Mouse (Mus musculus) limb, embryonic 14.5 days (tissue): Measurements from ENCODE around the gene Emcn. TPM values are rescaled to one million over a fixed set of nuclear protein-coding genes. Genes with fewer than 3 reads are reported as not detected.

Source experiments
- ATAC-seq: fragments of 200-750 bp; cut with Nextera tagmentation; 2 replicates; pipeline ENCODE4 v1.8.0; 2017; ENCODE audit warnings: low read depth, moderate number of reproducible peaks, moderate TSS enrichment; ENCODE audit not compliant: low FRiP score
- DNase-seq: peaks from one replicate; pipeline ENCODE4 v3.0.0-alpha.2; 2015; ENCODE audit warnings: low spot score
- H3K27ac ChIP-seq: fragments of 300-500 bp; sonication (generic); replicated peaks from 2 replicates; pipeline ENCODE4 v1.5.1; 2014; ENCODE audit warnings: low read depth, mild to moderate bottlenecking, low read length, moderate library complexity, mixed read lengths
- H3K27me3 ChIP-seq: fragments of 300-500 bp; sonication (generic); 2 replicates; pipeline ENCODE4 v1.6.1; 2014; ENCODE audit warnings: low read length, mixed read lengths; ENCODE audit not compliant: control insufficient read depth, insufficient read depth
- H3K36me3 ChIP-seq: fragments of 300-500 bp; sonication (generic); 2 replicates; pipeline ENCODE4 v1.6.1; 2014; ENCODE audit warnings: mild to moderate bottlenecking, low read length, moderate library complexity, mixed read lengths; ENCODE audit not compliant: control insufficient read depth, insufficient read depth
- H3K4me1 ChIP-seq: fragments of 300-500 bp; sonication (generic); 2 replicates; pipeline ENCODE4 v1.6.1; 2014; ENCODE audit warnings: antibody characterized with exemption, low read length, mixed read lengths; ENCODE audit not compliant: control insufficient read depth, insufficient read depth
- H3K4me2 ChIP-seq: fragments of 300-500 bp; sonication (generic); replicated peaks from 2 replicates; pipeline ENCODE4 v1.6.1; 2014; ENCODE audit warnings: low read depth, mild to moderate bottlenecking, low read length, moderate library complexity; ENCODE audit not compliant: severe bottlenecking
- H3K4me3 ChIP-seq: fragments of 300-500 bp; sonication (generic); replicated peaks from 2 replicates; pipeline ENCODE4 v1.5.1; 2014; ENCODE audit warnings: low read length
- H3K9ac ChIP-seq: fragments of 300-500 bp; sonication (generic); 2 replicates; pipeline ENCODE4 v1.6.1; 2014; ENCODE audit warnings: mild to moderate bottlenecking, low read depth, low read length, moderate library complexity; ENCODE audit not compliant: severe bottlenecking
- H3K9me3 ChIP-seq: fragments of 300-500 bp; sonication (generic); 2 replicates; pipeline ENCODE4 v1.6.1; 2016; ENCODE audit warnings: low read length; ENCODE audit not compliant: control insufficient read depth
- POLR2A ChIP-seq: fragments of 200-500 bp; IDR thresholded peaks from 2 replicates; pipeline ENCODE4 v1.8.0; 2012; ENCODE audit warnings: inconsistent platforms, mild to moderate bottlenecking, moderate library complexity, borderline replicate concordance; ENCODE audit not compliant: insufficient read depth, insufficient read length; ENCODE audit errors: extremely low read depth
- WGBS: fragments of 180-500 bp; shearing (Covaris S2); extraction: QIAGEN DNeasy Blood & Tissue Kit; methylation state at CpG from one replicate; pipeline ENCODE4 v1.1.7; 2014; 5-methylcytosine and 5-hydroxymethylcytosine counted together
- polyA plus RNA-seq, 2 experiments: library from polyadenylated mRNA; depleted of rRNA in 1 of 2; stranded (reverse) in 1 of 2; unstranded in 1 of 2; fragments of >200 nt; fragmentation: Nextera tagmentation in 1 of 2; extraction: Ambion mirVana in 1 of 2; gene quantifications; 2 replicates each; pipeline versions ENCODE4 v1.2.1 to v1.2.3; 2012 to 2014

Emcn gene
- polyA plus RNA-seq, 2 experiments: 41.1 to 41.7 TPM

- TF ChIP-seq POLR2A: no peak
- ATAC-seq: no peak
Observed at GRCm38 (mm10) chr3:137356697-137357096, 15.8 kb downstream of the Emcn start.

GRCm38 (mm10) chr3:137367123-137367825 is 26.4 kb downstream of the Emcn start:
- Histone ChIP-seq H3K9me3 (no peaks in the 10 kb centered on the region), H3K27ac (no peak overlapping the region), H3K9ac (no peak overlapping the region), H3K4me3 (no peak overlapping the region), H3K4me2 (no peak overlapping the region), H3K27me3 (no peaks in the 10 kb centered on the region), H3K36me3 (no peaks in the 10 kb centered on the region), H3K4me1 (no peaks in the 10 kb centered on the region)
- DNase-seq: no peak
- no peak for TF ChIP-seq POLR2A
- no peak for ATAC-seq
- 84% methylated on average over 6 of the region's 6 CpGs for WGBS

More at GRCm38 (mm10) chr3:137356697-137357096, 15.8 kb downstream of the Emcn start:
- no peaks in the 10 kb centered on the region for H3K27me3 ChIP-seq
- H3K4me2 ChIP-seq: no peak overlapping the region
- no peak overlapping the region for H3K27ac ChIP-seq
- H3K4me1 ChIP-seq: no peaks in the 10 kb centered on the region
- no peak for DNase-seq
- H3K9me3 ChIP-seq: no peaks in the 10 kb centered on the region
- no peak overlapping the region for H3K4me3 ChIP-seq
- no peaks in the 10 kb centered on the region for H3K36me3 ChIP-seq
- H3K9ac ChIP-seq: no peak overlapping the region
- WGBS: 70% methylated on average over 4 of the region's 4 CpGs

GRCm38 (mm10) chr3:137367826-137368325 is 27.0 kb downstream of the Emcn start:
- H3K27ac ChIP-seq: no peak overlapping the region
- no peaks in the 10 kb centered on the region for H3K4me1 ChIP-seq
- TF ChIP-seq POLR2A: no peak
- WGBS: 69% methylated on average over 3 of the region's 3 CpGs
- H3K4me3 ChIP-seq: no peak overlapping the region
- no peak overlapping the region for H3K4me2 ChIP-seq
- ATAC-seq: no peak
- no peak overlapping the region for H3K9ac ChIP-seq
- no peak for DNase-seq
- H3K27me3 ChIP-seq: no peaks in the 10 kb centered on the region
- H3K36me3 ChIP-seq: no peaks in the 10 kb centered on the region
- no peaks in the 10 kb centered on the region for H3K9me3 ChIP-seq

GRCm38 (mm10) chr3:137372854-137373253 is 32.0 kb downstream of the Emcn start:
- Histone ChIP-seq H3K27me3 (no peaks in the 10 kb centered on the region), H3K4me2 (no peak overlapping the region), H3K4me1 (no peaks in the 10 kb centered on the region), H3K36me3 (no peaks in the 10 kb centered on the region), H3K9ac (no peak overlapping the region), H3K4me3 (no peak overlapping the region), H3K27ac (no peak overlapping the region), H3K9me3 (no peaks in the 10 kb centered on the region)
- TF ChIP-seq POLR2A: no peak
- ATAC-seq (no peak), DNase-seq (no peak)
- 72% methylated on average over 4 of the region's 4 CpGs for WGBS

GRCm38 (mm10) chr3:137382311-137382710 is 41.4 kb downstream of the Emcn start:
- H3K9ac ChIP-seq: no peak overlapping the region
- no peak overlapping the region for H3K4me3 ChIP-seq
- ATAC-seq (no peak), DNase-seq (no peak)
- H3K4me1 ChIP-seq: no peaks in the 10 kb centered on the region
- no peaks in the 10 kb centered on the region for H3K36me3 ChIP-seq
- no peak overlapping the region for H3K27ac ChIP-seq
- no peaks in the 10 kb centered on the region for H3K27me3 ChIP-seq
- no peaks in the 10 kb centered on the region for H3K9me3 ChIP-seq
- WGBS: 83% methylated on average over 2 of the region's 2 CpGs
- TF ChIP-seq POLR2A: no peak
- H3K4me2 ChIP-seq: no peak overlapping the region
